Mouse (Mus musculus) urinary bladder, adult 2 months (tissue): ENCODE data around the gene Aqp1. TPM values are rescaled to one million over a fixed set of nuclear protein-coding genes. Genes with fewer than 3 reads are reported as not detected.

Experiments
- DNase-seq: peaks from one replicate; pipeline ENCODE4 v3.0.0; 2022; ENCODE audit warnings: low spot score
- polyA plus RNA-seq: library from polyadenylated mRNA; depleted of rRNA; stranded (reverse); fragments of >200 nt; gene quantifications from 2 replicates; pipeline ENCODE4 v1.2.3, GENCODE M21; 2012; rRNA removed

Aqp1 gene
- 444 and 459 TPM in 2 replicates for polyA plus RNA-seq

DNA sequence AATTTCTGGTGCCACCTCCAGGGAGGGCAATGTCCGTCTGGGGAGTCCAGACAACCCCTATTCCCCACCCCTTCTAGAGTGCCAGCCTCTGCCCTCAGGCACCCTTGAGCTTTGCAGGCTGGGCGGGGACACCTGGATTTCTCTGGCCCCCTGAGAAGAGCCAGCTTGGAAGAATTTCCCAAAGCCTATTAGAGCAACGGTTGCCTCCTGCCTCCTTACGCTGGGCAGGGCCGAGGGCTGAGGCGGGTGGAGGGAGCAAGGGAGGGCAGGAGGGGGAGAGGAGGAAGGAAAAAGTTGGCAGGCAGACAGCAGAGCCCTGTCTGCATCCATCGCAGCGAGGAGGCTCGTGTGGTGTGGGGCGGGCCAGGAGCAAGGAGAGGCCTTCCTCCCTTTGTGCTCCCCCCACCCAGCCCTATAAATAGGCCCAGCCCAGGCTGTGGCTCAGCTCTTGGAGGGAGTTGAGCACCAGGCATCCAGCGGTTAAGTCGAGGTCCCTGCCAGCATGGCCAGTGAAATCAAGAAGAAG, at the start of gene Aqp1:
Gene Aqp1, plus strand, starts transcription at position 444 of the 526 bp plus-strand sequence.
- peak; percentile 51 for DNase-seq

DNA sequence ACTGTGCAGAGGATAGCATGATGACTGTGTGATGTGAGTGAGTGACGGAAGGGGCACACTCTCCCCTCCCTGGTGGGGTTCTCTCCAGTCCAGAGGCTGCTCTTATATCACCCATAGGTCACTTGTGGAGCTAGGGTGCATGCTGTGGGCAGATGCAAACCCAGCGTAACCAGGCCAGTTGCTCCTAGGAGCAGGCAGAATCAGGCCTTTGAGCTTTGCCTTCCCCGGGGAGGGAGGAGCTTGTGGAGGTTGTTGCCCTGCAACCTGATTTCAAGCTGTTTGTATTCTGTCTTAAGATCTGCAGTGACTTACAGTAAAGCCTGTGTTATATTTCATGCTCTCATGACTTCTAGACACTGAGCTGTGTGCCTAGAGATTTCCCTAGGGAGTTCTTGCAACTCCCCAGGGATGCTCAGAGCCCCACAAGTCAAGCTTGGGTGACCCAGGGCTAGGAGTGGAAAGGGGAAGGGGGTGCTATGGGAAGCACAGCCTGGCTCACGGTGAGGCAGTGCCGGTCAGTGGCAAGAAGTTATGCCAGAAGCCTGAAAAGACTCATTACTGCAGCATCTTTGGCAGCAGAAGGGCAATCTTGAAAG, 48.1 kb upstream of the Aqp1 start:
- DNase-seq, result no peak

DNA sequence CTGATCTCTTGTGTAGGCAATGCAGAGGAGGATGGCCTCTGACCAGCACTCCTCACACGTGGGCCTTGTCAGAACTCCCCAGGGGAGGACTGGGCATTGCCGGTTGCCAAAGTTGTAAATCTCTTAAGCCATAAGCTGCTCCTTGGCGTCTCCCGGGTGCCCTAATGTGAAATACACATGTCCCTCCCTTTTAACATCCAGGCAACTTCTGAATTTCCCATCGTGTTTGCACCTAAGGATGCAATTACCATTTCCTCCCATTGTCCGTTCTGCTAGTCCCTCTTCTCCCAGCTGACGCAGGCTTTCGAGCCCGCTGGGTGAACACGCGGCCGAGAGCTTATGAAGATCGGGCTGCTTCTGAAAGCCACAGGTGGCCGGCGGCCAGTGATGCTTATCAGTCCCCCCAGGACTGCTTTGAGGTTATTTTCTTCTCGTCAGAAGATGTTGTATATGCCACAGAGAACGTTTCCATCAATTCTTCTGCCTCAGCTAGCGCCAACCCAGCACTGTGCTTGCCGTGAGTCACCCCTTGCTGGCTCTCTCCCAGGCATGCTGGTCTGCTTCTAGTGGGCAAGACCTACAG, 41.6 kb upstream of the Aqp1 start:
- DNase-seq, result no peak

DNA sequence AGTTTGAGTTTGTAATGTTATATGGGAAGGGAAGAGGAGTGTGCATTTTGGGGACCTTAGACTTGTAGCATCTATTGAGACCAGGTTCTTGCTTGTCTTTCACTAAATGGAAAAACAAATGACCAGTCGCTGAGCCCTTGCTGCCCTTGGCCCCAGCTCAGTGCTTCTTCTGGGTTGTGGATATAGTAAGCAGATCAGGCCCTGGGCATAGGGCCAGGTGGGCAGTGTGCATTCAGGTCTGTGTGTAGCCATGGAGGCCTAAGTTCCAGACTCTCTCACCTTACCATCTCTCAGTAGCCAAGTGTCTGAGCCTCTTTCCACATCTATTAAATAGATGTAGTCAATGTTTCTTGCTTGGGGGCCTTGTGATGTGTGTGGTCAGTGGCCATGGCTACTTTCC, 40.9 kb upstream of the Aqp1 start:
- no peak for DNase-seq

DNA sequence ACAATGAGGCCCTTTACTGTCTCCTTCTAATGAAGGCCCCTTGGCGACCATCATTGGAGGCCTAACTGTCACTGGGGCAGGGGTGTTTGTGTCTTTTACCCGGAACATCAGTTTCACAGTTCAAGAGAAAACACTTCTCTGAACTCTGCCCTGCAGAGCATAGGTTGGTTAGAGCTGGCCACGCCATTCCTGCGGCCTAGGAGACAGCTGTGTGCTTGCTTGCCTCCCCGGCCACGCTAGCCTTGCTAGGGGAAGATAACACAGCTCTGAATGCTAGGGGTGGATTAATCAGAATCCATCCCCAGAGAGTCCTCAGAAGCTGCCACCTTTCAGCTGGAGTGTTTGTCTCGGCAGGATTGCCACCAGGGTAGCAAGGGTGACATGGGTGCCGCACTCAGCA, 36.8 kb upstream of the Aqp1 start:
- no peak for DNase-seq

DNA sequence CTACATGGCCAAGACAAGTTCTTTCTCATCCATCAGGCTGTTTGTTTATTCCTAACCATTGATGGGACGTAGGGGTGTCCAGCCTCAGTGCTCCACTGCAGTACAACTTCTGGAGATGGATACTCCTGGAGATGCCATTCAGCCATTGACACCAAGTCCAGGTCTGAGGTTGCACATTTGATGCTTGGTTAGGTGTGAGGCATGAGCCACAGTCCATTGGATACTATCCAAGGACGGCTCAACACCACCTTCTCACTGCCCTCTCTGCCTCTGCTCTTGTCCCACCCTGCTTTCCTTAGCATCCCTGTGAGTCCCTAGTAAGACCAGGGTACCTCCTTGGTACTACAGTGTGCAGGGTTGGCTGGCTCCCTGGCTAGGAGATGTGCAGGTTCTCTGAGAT, 36.3 kb upstream of the Aqp1 start:
- no peak for DNase-seq

DNA sequence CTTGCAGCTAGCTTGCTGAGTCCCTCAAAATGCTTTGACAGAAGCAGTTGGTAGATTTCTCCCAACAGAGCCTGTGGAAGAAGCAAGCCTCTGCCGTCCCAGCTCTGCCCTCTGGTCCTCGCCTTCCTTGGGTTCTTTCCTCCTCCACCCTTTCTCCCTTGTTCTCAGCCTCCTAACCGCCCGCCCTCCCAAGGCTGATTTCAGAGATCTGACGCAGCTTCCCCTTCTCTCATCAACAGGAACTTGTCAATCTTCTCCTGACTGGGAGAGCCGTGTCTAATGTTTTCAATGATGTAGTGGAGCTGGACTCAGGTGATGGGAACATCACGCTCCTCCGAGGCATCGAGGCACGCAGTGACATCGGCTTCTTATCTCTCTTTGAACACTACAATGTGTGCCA, 35.5 kb upstream of the Aqp1 start:
- DNase-seq, result no peak

DNA sequence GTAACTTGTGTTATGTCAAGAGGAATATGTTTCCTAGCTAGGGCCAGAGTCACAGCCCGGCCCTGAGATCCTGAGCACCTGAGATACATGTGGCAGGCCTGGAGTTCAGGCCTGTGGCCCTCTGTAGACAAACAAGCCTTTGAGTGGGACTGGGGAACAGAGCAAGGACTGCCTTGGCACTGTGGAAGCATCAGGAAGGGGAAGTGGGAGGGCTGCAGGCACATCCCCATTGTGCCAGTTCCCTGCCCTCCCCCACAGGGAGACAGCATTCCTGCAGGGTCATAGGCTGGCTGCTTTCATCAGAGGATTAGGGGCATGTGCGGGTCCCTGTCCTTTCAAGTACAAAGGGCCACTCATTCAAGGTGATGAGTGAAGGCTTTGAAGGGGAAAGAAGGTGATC, 26.1 kb upstream of the Aqp1 start:
- DNase-seq, result no peak

DNA sequence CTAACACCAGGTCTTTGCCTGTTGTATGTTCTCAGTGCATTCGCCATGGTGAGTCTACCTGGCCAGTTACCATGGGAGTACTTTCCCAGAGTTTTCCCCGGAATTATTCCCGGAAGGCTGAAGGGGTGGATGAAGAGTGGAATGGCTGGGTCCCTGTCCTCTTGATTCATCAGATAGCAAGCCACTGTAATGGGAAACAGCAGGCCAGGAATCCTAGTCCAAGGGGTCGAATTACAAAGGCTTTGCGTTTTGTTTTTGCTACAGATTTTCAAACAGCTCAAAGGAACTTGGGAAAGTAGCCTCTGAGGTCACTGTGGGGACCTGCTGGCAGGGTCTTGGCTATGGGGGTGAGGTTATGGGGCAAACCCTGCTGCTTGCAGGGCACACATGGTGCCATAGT, 24.3 kb upstream of the Aqp1 start:
- DNase-seq, result no peak

DNA sequence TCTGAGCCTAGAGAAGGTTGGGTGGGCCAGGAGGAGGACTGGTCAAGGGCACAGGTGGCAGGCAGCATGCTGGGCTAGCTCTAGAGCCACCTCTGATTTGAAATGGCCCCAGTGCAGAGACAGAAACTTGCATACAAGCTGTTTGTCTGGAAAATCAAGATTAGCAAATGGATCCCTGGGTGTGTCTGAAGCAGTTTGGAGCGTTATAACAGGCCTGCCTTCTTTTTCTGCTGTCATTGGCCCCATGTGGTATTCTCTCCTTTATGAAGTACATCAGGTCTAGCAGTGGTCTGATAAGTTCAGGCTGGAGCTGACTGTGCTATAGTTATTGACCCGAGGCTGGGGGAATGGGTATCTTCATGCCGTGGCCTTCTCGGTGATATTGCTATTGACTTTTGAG, 22.3 kb upstream of the Aqp1 start:
- no peak for DNase-seq

DNA sequence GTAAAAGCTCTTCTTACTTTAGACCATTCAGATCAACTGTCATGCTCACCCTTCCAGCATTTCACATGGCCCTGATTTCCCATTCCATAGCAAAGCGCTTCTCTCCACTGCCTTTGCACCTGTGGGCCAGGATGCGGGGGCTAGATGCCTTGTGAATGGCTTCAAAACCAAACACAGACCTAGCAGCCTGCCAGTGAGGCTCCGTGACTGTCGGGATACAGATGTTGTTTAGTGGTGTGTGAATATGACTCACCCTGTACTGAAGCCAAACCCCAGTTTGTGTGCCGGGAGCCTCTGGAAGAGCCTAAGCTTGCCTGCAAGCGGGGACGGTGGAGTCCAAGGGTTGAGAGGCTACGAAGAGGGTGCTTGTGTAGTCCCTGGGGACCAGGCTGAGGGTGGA, 21.6 kb upstream of the Aqp1 start:
- DNase-seq, result no peak

DNA sequence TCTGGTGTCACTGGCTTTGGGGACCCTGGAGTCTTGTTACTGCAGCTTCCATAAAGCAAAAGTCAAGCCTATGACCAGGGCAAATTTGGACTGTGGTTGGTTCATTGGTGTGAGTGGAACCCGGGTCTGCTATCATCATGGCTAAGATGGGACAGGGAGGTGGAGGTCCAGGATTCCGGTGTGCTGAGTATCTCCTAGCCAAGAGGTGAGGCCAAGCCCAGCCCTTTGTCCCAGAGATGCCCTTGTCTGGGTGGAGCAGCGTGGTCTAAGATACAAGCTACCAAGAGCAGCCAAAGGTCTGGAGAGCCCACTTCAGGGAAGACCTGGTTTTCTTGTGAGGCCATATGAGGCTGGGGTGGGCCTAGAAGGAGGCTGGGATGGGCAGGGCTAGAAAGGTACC, 17.6 kb upstream of the Aqp1 start:
- DNase-seq, result no peak

DNA sequence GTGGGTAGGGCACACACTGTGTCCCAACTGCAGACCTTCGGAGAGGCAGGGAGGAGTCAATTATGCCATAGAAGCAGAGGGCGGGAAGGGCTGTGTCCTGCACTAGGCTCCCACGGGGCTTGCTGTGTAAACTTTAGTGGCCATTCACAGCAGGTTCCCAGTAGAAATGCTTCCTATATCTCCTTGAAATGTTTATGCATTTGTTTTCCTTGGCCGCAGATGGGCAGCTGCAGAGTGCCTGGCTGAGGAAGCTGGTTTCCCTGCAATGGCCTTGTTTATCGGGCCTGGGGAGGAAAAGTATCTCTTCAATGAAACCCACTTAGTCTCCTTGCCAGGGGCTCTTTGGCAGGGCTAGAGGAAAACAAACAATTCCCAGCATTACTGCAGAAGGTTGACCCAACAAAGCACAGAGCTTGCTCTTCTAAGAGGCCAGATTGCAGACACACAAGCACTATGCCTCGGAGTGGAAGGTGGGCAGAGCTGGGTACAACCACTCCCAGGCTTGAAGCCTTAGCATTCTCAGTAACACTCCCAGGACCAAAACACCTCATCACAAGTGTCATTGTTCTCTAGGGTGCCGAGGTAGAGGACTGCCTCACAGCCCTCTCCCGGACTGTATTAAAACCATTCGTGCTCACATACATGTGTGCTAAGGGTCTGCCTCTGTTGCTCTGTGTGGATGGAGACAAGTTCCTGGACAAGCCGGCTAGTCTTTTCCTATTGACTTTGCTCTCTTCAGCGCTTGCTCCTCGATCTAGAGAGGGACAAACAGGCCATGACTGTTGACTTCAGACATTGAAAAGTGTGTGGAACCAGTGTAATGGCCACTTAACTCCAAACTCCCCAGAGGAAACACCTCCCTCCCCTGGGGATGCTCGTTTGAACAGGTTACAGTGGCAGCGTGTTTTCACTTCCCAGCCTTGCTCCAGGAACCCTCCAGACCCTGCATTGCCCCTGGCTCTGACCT, 16.4 kb upstream of the Aqp1 start:
- DNase-seq, result no peak

DNA sequence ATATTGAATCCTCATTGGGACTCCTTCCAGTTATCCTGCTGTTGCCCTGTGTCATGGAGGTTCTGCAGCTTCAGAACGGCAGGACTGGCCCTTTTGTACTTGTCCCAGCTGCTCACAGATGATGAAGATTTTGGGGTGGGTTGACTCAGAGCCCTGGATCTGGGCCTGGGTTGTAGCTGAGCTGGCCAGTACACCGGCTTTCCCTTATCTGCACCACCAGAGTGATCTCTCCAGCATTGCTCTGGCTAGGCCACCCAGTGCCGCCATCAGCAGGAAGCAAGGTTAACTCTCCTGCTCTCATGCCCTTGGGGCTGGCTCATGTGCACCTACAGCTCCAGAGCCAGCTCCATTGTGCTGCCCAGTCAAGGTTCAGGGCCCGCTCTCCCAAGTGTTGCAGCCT, 15.3 kb upstream of the Aqp1 start:
- DNase-seq, result no peak

DNA sequence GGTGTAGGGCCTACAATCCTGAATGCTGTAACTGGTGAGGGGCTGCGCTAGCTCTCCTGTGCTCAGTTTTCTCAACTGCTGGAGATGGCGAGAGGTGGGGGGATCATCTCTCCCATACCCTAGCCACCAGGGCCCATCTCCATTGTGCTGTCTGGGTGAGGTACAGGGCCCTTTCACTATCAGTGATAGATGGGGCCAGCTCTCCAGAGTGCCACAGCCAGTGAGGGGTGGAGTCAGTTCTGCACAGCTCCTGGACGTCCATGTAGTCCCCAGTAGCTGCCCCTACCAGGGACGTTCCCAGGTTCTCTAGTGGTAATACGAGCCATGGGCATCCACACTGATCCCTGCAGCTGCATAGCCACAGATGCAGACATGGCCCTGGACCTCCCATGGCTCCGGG, 14.7 kb upstream of the Aqp1 start:
- DNase-seq, result no peak

DNA sequence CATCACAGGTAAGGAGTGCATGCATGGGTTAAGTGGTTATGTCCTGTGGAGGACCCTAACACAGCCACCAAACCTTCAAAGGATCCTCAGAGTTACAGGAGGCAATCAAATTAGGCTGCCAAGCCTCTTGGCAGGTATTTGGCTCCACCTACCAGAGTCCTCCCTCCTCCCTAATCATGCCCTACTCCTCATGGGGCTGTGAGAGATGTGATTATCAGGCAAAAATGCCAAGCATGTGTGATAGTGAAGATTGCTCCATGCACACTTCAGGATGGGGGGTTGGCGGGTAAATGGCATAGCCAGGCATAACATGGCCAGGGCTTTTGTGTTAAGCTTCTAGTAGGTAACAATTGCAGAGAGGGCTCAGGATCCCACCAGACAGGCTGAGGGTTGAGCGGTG, 13.3 kb upstream of the Aqp1 start:
- no peak for DNase-seq

DNA sequence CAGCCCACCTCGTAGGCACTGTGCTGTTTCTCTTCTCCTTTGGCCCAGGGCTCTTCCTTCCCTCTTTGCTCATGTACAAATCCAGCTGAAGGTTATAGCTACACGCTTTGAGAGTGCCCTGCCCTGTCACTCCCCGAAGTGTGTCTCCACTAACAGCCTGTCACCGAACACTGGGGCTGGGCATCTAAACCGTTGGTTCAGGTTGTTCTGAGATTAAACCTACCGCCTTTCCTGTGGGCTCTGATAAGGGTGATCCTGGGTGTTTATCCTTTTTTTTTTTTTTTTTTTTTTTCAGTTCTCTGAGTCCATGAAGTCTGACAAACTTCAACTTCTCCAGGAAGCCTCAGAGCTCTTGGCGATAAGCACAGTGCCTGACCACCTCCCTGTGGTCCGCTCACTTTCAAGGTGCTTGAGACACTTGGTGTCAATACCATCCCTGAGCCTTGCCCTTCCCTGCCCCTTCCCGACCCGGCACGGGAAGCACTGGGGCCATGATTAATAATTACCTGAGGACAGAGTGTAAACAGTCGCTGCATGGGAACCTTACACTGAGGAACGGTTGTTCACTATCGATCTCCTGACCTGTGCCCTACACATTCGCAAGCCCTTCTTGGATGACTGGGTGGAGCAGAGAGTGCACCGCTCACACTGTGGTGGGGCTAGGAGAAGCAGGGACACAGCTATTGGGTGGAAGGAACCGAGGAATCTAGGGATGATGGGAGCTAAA, 12.2 kb upstream of the Aqp1 start:
- DNase-seq, result no peak

DNA sequence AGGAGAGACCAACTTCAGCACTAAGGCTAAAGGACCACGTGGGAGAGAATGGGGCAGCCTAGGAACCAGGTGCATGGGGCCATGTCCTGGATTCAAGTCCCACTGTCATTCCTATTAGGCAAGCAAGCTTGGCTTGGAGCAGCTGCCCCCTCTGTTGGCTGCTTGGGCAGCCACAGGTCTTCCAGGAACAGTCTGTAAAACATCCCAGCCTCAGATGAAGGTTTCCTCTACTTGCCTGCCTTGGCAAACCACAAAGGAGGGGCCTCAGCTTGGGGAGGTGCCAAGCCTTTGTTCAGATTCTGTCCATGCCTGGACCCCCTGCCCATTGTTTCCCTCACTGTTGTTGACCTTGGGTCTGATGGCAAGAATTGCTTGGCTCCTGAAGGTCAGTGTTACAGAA, 11.4 kb upstream of the Aqp1 start:
- no peak for DNase-seq

DNA sequence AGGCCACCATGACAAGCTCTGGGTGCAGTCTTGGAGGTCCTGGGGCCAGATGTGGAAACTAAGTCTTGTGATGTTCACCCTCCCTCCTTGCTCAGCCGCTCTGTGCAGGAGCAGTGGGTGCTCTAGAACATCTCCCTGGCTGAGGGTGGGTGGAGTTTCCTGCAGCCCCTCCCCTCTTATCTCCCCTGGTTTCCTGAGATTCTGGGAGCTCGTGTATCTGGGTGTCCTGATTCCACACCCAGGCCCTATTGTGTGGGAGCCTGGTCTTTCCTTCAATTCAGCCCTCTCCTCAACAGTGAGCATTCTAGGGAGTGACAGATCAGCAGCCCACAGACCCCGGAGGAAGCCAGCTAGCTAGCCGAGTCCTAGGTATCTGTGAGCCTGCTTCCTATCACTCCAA, 9.9 kb upstream of the Aqp1 start:
- no peak for DNase-seq

DNA sequence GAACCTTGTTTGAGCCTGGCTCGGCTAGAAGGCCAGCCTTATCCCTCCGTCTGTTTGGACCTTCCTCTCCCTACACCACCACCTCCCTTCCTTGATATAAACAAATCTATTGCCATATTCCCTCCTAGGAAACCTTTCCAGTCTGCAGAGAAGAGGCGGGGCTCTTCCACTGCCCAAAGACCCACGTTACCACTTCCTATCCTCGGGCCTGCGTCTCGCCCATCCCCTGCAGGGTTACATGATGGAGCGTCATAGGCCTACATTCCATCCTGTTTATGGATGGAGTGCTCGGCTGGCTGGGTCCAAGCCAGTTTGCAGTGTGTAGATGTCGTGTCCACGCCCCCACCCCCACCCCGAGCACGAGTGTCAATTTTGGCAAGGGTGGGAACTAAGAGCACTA, 8.9 kb upstream of the Aqp1 start:
- DNase-seq, result no peak

DNA sequence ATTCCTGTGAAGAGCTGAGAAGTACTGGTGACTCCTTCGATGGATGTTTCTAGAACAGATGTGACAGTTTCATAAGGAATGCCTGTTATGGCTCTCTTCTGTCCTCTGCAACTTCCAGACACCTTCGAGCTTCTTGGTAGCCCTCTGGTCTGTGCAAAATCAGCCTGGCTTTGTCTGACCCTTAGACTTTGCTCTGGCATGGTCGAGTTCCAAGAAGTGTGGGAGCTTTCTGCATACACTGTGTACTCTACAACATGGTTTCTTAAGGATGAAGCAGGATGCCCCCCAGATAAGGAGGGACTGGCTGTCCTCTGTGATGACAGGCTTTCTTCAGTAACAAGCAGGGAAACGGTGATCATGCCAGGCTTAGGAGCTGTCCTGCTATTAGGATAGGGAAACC, 8.1 kb upstream of the Aqp1 start:
- DNase-seq, result no peak

DNA sequence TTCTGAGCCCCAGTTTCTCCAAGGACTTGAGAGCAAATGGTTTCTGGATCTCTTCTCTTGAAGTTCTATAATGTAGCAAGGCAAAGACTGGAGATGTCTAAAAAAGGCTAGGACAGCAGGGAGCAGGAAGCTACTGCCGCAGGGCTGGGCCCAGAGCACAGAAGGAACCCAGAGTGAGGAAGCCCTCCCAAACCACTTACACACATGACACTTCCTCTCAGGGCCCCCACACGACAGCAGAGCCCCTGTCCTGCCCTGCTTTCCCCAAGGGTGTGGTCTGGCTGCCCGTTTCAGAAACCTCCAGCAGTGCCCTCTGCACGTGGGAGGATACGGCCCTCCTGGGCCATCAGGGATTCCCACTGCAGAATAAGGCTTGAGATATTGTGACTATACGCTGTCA, 4.9 kb upstream of the Aqp1 start:
- no peak for DNase-seq
